Mouse (Mus musculus) stomach, embryonic 14.5 days (tissue): ENCODE measurements around the gene Cela3a. TPM values are rescaled to one million over a fixed set of nuclear protein-coding genes. Genes with fewer than 3 reads are reported as not detected.
A peak's percentile ranks its signal among the peaks of the same experiment; 100 is the strongest.

Experiments used
- ATAC-seq: fragments of 200-750 bp; cut with Nextera tagmentation; 2 replicates; pipeline ENCODE4 v1.8.0; 2017; ENCODE audit warnings: low read depth, moderate TSS enrichment; ENCODE audit not compliant: insufficient number of reproducible peaks, insufficient read depth, low FRiP score
- H3K27ac ChIP-seq: fragments of 300-500 bp; sonication (generic); 2 replicates; pipeline ENCODE4 v1.5.1; 2014; ENCODE audit warnings: mild to moderate bottlenecking, low read length, moderate library complexity, mixed read lengths
- H3K27me3 ChIP-seq: fragments of 300-500 bp; sonication (generic); 2 replicates; pipeline ENCODE4 v1.6.1; 2014; ENCODE audit warnings: low read length, control low read depth, mixed read lengths; ENCODE audit not compliant: control insufficient read depth, insufficient read depth
- H3K36me3 ChIP-seq: fragments of 300-500 bp; sonication (generic); 2 replicates; pipeline ENCODE4 v1.6.1; 2014; ENCODE audit warnings: mild to moderate bottlenecking, control low read depth, low read length, moderate library complexity, mixed read lengths; ENCODE audit not compliant: control insufficient read depth, insufficient read depth
- H3K4me1 ChIP-seq: fragments of 300-500 bp; sonication (generic); 2 replicates; pipeline ENCODE4 v1.6.1; 2014; ENCODE audit warnings: low read length, control low read depth, mixed read lengths; ENCODE audit not compliant: control insufficient read depth, insufficient read depth
- H3K4me2 ChIP-seq: fragments of 300-500 bp; sonication (generic); replicated peaks from 2 replicates; pipeline ENCODE4 v1.6.1; 2014; ENCODE audit warnings: low read depth, low read length, control low read depth
- H3K4me3 ChIP-seq: fragments of 300-500 bp; sonication (generic); 2 replicates; pipeline ENCODE4 v1.5.1; 2014; ENCODE audit warnings: low read depth, low read length, control low read depth
- H3K9ac ChIP-seq: fragments of 300-500 bp; sonication (generic); replicated peaks from 2 replicates; pipeline ENCODE4 v1.6.1; 2014; ENCODE audit warnings: low read depth, mild to moderate bottlenecking, control low read depth, low read length, moderate library complexity, mixed read lengths
- H3K9me3 ChIP-seq: fragments of 300-500 bp; sonication (generic); 2 replicates; pipeline ENCODE4 v1.6.1; 2016; ENCODE audit warnings: low read depth, low read length, control low read depth; ENCODE audit not compliant: control insufficient read depth
- WGBS: fragments of 180-500 bp; shearing (Covaris S2); extraction: QIAGEN DNeasy Blood & Tissue Kit; methylation state at CpG from one replicate; pipeline ENCODE4 v1.1.7; 2014; 5-methylcytosine and 5-hydroxymethylcytosine counted together
- polyA plus RNA-seq: library from polyadenylated mRNA; unstranded; fragments of >200 nt; fragmentation: Nextera tagmentation; extraction: Ambion mirVana; gene quantifications from 2 replicates; pipeline ENCODE4 v1.2.1, GENCODE M21; 2014

Cela3a gene
- polyA plus RNA-seq, 1 experiment from 2014 or later = not detected

- H3K27me3 ChIP-seq = no peaks in the 10 kb centered on the region
- WGBS = 70% methylated on average over 15 of the region's 15 CpGs
- ATAC-seq = no peak
- H3K36me3 ChIP-seq = no peaks in the 10 kb centered on the region
- no peak overlapping the region for H3K9ac ChIP-seq
- H3K4me2 ChIP-seq = no peak overlapping the region
- no peaks in the 10 kb centered on the region for H3K4me1 ChIP-seq
- no peak overlapping the region for H3K27ac ChIP-seq
- no peaks in the 10 kb centered on the region for H3K9me3 ChIP-seq
- no peak overlapping the region for H3K4me3 ChIP-seq
Observed at GRCm38 (mm10) chr4:137396641-137397525, 12.7 kb downstream of the Cela3a start.

GRCm38 (mm10) chr4:137393378-137394135, 16.0 kb downstream of the Cela3a start:
- 55% methylated on average over 9 of the region's 9 CpGs for WGBS

GRCm38 (mm10) chr4:137392874-137393273, 16.7 kb downstream of the Cela3a start:
- WGBS = 82% methylated on average over 9 of the region's 9 CpGs
- no peak for ATAC-seq
- Histone ChIP-seq H3K9me3 (no peaks in the 10 kb centered on the region; the same call in 1 of the 2 replicates), H3K4me2 (no peak overlapping the region), H3K27ac (no peak overlapping the region), H3K4me3 (no peak overlapping the region), H3K27me3 (no peaks in the 10 kb centered on the region), H3K36me3 (no peaks in the 10 kb centered on the region), H3K4me1 (peaks cover 5% of the 10 kb centered on the region), H3K9ac (no peak overlapping the region)

More at GRCm38 (mm10) chr4:137393378-137394135, 16.0 kb downstream of the Cela3a start:
- no peaks in the 10 kb centered on the region; the same call in 1 of the 2 replicates for H3K9me3 ChIP-seq
- H3K27ac ChIP-seq = no peak overlapping the region
- peaks cover 5% of the 10 kb centered on the region for H3K4me1 ChIP-seq
- H3K9ac ChIP-seq = no peak overlapping the region
- H3K4me3 ChIP-seq = no peak overlapping the region
- ATAC-seq = no peak
- H3K36me3 ChIP-seq = no peaks in the 10 kb centered on the region
- no peaks in the 10 kb centered on the region for H3K27me3 ChIP-seq
- no peak overlapping the region for H3K4me2 ChIP-seq

- ATAC-seq = no peak
Observed at GRCm38 (mm10) chr4:137391287-137391686, 18.3 kb downstream of the Cela3a start.

GRCm38 (mm10) chr4:137390196-137390595, 19.4 kb downstream of the Cela3a start:
- no peak overlapping the region for H3K4me3 ChIP-seq
- no peak for ATAC-seq
- no peak overlapping the region for H3K4me2 ChIP-seq
- WGBS = 91% methylated on average over 4 of the region's 4 CpGs
- H3K27ac ChIP-seq = no peak overlapping the region
- H3K9me3 ChIP-seq = no peaks in the 10 kb centered on the region; the same call in 1 of the 2 replicates
- H3K36me3 ChIP-seq = no peaks in the 10 kb centered on the region
- H3K27me3 ChIP-seq = no peaks in the 10 kb centered on the region
- H3K9ac ChIP-seq = no peak overlapping the region
- H3K4me1 ChIP-seq = peaks cover 5% of the 10 kb centered on the region

More at GRCm38 (mm10) chr4:137391287-137391686, 18.3 kb downstream of the Cela3a start:
- WGBS = 90% methylated on average over 3 of the region's 3 CpGs
- Histone ChIP-seq H3K9me3 (no peaks in the 10 kb centered on the region; the same call in 1 of the 2 replicates), H3K36me3 (no peaks in the 10 kb centered on the region), H3K9ac (no peak overlapping the region), H3K4me3 (no peak overlapping the region), H3K27me3 (no peaks in the 10 kb centered on the region), H3K27ac (no peak overlapping the region), H3K4me1 (peaks cover 5% of the 10 kb centered on the region), H3K4me2 (no peak overlapping the region)

GRCm38 (mm10) chr4:137388983-137389382, 20.6 kb downstream of the Cela3a start:
- no peaks in the 10 kb centered on the region for H3K27me3 ChIP-seq
- no peaks in the 10 kb centered on the region; the same call in 1 of the 2 replicates for H3K9me3 ChIP-seq
- H3K4me3 ChIP-seq = peak overlapping the region; percentile 84
- WGBS = 44% methylated on average over 6 of the region's 6 CpGs
- peak overlapping the region; percentile 88 for H3K4me2 ChIP-seq
- H3K9ac ChIP-seq = peak overlapping the region; percentile 79; the same call in 1 of the 2 replicates
- H3K4me1 ChIP-seq = peaks cover 5% of the 10 kb centered on the region
- H3K27ac ChIP-seq = no peak overlapping the region
- H3K36me3 ChIP-seq = no peaks in the 10 kb centered on the region
- no peak for ATAC-seq

- under 1% methylated on average over 46 of the region's 46 CpGs for WGBS
- H3K27ac ChIP-seq = peak overlapping the region; percentile 91
- peak; percentile 90 for ATAC-seq
Observed at GRCm38 (mm10) chr4:137388059-137388794, 21.4 kb downstream of the Cela3a start.

More at GRCm38 (mm10) chr4:137388059-137388794, 21.4 kb downstream of the Cela3a start:
- H3K4me2 ChIP-seq = peak overlapping the region; percentile 88
- H3K9ac ChIP-seq = peak overlapping the region; percentile 79
- H3K4me1 ChIP-seq = peaks cover 5% of the 10 kb centered on the region
- no peaks in the 10 kb centered on the region for H3K27me3 ChIP-seq
- H3K4me3 ChIP-seq = peak overlapping the region; percentile 84
- H3K36me3 ChIP-seq = no peaks in the 10 kb centered on the region
- no peaks in the 10 kb centered on the region; the same call in 1 of the 2 replicates for H3K9me3 ChIP-seq
